Mouse (Mus musculus) retina, embryonic 14.5 days (tissue): Measurements from ENCODE around the gene Hspg2.
A peak's percentile ranks its signal among the peaks of the same experiment; 100 is the strongest.
"Not testable (repeated sequence)": the region's sequence is repeated elsewhere in the genome, so short reads cannot be mapped to it uniquely, and the experiment has no call there.

Experiments
- DNase-seq: peaks from one replicate; pipeline ENCODE4 v3.0.0-alpha.2; 2015; ENCODE audit warnings: low spot score

Hspg2 gene

DNA sequence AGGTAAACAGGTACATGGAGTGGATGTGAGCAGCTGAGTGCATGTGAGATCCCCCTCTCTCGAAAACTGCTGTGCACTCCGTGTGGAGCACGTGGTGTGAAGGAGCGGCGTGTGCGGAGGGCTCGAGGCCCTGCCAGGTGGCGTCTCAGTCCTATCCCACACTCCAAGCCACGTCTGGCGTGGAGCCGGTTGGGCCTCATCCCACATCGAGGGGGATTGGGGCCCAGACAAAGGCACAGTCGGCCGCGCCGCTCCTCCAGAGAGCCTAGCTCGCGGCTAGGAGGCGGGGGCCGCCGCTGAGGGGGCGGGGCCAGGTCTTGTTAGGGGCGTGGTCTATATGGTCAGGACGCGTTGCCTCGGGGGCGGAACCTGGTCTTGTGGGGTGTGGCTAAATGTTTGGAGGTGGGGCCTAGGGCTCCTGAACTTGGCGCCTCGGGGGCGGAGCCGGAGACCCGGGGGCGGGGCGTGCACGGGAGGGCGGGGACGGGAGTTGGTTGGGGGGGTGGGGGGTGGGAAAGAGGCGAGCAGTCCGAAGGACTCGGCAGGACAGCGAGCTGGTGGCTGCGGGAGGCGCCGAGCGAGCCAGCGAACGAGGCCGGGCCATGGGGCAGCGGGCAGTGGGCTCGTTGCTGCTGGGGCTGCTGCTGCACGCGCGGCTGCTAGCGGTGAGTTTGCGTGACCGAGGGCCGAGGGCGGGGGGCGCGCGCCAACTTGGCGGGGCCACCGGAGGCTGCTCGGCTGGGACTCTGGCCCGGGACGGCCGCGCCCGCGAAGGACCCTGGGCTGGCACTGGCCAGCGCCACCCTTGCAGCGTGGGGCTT is at the start of gene Hspg2:
TSS of gene Hspg2 (plus strand) at position 510 of the 821 bp plus-strand sequence.
- DNase-seq = peak; percentile 99

GRCm38 (mm10) chr4:137430502-137430901 is 38.1 kb upstream of the Hspg2 start, which contains the start of gene Cela3b:
Gene Cela3b (minus strand): TSS chr4:137430540.
- no peak for DNase-seq

- DNase-seq = not testable (repeated sequence)
These were observed 35.6 kb upstream of the Hspg2 start for GRCm38 (mm10) chr4:137432700-137433550.

- no peak for DNase-seq
These were observed 31.4 kb upstream of the Hspg2 start for GRCm38 (mm10) chr4:137436979-137437669.

DNA sequence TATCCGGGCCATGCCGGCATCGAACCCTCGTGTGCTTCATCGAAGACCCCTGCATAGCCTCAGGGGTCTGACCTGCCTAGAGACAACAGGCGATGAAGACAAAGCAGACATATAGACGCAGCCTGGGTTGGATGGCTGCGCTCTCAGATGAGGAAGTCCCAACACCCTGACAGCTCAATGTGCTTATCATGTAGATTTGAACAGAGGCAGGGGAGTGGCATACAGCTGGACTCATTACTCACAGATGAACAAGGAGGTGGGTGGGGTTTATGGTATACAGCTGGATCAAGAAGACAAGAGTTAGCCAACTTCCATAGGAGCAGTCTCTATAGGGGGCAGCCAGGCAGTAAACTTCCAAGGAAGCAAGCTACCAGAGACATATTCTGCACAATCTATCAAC is 29.7 kb upstream of the Hspg2 start:
- DNase-seq = no peak

DNA sequence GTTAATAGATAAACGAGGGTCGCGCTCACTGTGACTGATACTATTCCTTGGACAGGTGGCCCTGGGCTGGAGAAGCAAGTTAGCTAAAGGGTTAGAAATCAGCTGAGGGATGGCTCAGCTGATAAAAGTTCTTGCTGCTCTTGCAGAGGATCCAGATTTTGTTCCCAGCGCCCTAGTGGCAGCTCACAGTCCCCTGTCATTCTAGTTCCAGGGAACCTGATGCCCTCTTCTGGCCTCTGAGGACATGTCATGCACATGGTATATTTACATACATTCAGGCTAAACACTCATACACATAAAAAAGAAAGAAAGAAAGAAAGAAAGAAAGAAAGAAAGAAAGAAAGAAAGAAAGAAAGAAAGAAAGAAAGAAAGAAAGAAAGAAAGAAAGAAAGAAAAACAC is 27.2 kb upstream of the Hspg2 start:
- DNase-seq = no peak

DNA sequence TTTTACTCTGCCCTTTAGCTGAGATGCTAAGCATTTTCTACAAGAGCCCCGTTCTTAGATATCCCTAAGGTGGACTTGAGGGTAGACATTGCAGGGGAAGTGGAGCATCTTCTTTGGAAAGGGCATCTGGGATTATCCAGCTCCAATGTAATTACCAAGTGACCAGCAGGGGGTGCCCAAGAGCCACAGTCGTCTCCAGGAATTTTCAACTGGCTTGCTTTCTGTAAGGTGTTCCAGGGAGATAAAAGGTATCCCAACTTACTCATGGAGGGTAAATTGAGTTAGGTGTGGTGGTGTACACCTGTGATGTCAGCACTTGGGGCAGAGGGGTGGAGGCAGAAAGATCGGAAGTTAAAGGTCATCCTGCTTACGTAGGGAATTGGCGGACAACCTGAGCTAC is 24.9 kb upstream of the Hspg2 start:
- DNase-seq = peak; percentile 90

- no peak for DNase-seq
These were observed 22.7 kb upstream of the Hspg2 start for GRCm38 (mm10) chr4:137445881-137446280.

- DNase-seq = no peak
These were observed 21.0 kb upstream of the Hspg2 start for GRCm38 (mm10) chr4:137447363-137448196.

- no peak for DNase-seq
These were observed 20.4 kb upstream of the Hspg2 start for GRCm38 (mm10) chr4:137448197-137448596.

GRCm38 (mm10) chr4:137448641-137449040 is 19.9 kb upstream of the Hspg2 start:
- DNase-seq = no peak

- DNase-seq = no peak
These were observed 19.4 kb upstream of the Hspg2 start for GRCm38 (mm10) chr4:137449132-137449531.

GRCm38 (mm10) chr4:137449715-137450114 is 18.9 kb upstream of the Hspg2 start:
- no peak for DNase-seq

- DNase-seq = no peak
These were observed 16.4 kb upstream of the Hspg2 start for GRCm38 (mm10) chr4:137452190-137452589.

GRCm38 (mm10) chr4:137453234-137453767 is 15.3 kb upstream of the Hspg2 start, which contains the start of gene 1700013G24Rik:
Gene 1700013G24Rik (plus strand): TSS chr4:137453284.
- no peak for DNase-seq

DNA sequence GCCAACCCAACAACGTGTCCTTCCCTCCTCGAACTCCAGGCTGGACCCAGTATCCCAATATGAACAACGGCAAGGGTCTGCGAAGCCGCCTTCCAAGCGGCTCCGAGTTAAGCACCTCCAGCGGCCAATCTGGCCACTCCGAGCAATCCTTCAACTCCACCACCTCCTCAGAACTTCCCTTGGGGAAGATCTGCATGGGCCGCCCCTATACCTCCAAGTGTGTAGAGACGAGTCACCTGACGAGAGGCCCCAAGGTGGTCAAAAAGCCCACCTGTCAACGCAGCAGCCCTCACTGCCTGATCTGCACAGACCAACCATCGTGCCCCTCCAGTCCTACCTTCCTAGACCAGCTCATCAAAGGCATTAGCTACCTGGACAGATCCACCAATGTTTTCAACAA is 14.0 kb upstream of the Hspg2 start:
- no peak for DNase-seq

DNA sequence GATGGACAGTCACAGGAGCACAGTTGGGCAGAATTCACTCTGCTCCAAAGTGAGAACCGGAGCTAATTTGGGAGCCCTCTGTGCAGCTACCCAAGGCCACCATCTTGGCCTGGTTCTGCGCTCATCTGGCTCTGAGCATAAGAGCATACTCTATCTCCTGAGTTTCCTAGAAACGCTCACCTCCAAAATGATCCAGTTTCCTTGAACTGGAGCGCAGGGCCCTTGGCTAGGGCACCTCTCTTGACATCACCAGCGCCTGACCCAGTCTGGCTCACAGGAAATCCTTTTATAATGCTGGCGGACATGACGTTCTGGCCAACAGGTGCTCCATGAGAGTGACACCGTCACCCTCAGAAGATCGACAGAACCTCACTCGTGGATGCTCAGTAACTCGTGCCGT is 12.0 kb upstream of the Hspg2 start:
- no peak for DNase-seq

- no peak for DNase-seq
These were observed 11.3 kb upstream of the Hspg2 start for GRCm38 (mm10) chr4:137457292-137457691.

DNA sequence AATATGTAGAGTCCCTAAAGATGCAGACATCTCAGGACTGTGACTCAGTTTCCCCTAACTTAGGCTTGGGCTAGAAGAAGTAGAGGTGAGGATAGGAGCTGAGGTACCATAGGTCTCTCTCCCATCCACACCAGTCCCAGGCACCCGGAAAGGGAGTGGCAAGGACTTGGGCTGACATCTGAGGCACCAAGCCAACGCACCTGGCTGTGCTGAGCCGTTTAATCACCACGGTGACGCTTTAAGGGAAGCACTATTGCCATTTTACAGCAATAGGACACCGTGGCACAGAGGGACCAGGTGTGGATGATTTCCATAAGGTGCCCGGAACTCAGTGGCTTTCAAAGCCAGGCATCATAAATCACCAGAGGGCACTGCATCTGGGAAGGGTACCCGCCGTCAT is 10.3 kb upstream of the Hspg2 start:
- DNase-seq = no peak

GRCm38 (mm10) chr4:137458861-137459260 is 9.7 kb upstream of the Hspg2 start:
- DNase-seq = no peak

DNA sequence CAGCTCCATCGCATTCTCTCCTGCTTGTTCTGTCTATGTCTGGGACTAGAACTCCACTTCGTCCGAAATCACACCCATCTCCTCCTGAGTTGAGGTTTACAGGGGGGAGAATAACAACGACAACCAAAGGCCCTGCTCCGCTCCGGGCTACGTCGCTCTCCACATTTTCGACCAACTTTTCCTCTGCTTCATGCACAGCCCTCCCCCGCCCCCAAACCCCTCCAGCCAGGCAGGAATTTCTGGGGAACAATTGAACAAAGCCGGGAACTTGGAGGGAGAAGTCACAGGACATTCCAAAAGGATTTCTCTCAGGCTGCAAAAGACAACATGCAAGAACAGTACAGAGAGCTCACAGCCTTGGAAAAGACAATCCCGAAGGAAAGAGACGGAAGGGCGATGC is 7.9 kb upstream of the Hspg2 start:
- DNase-seq = no peak
